Mouse (Mus musculus): ENCODE data around the gene Olfr263. TPM values are rescaled to one million over a fixed set of nuclear protein-coding genes. Genes with fewer than 3 reads are reported as not detected.
"Not testable (repeated sequence)": the region's sequence is repeated elsewhere in the genome, so short reads cannot be mapped to it uniquely, and the experiment has no call there.

Gene Olfr263
- polyA plus RNA-seq (2014; fragmentation: Nextera tagmentation; extraction: Ambion mirVana), result not detected in 2 replicates

- H3K4me2 ChIP-seq (ENCODE audit: low read depth, low read length); H3K9me3 ChIP-seq (ENCODE audit: control insufficient read depth, low read length); H3K27me3 ChIP-seq (ENCODE audit: control insufficient read depth, insufficient read depth, low read length); H3K9ac ChIP-seq (replicated peaks; ENCODE audit: low read depth, low read length); ATAC-seq (ENCODE audit: low read depth); H3K27ac ChIP-seq (ENCODE audit: low read depth, low read length); H3K4me3 ChIP-seq (ENCODE audit: low read depth, low read length); H3K4me1 ChIP-seq (ENCODE audit: control insufficient read depth, insufficient read depth, low read length); H3K36me3 ChIP-seq (ENCODE audit: control insufficient read depth, insufficient read depth, low read length): not testable (repeated sequence)
- 82% methylated on average over 3 of the region's 3 CpGs for WGBS
Measured at GRCm38 (mm10) chr13:21129339-21129738, at the start of gene Olfr263. Gene Olfr263, plus strand, starts transcription at chr13:21129639.

GRCm38 (mm10) chr13:21082686-21083085, 46.8 kb upstream of the Olfr263 start:
- Histone ChIP-seq H3K4me3 (ENCODE audit: low read depth, low read length) (no peak overlapping the region), H3K27me3 (ENCODE audit: control insufficient read depth, insufficient read depth, low read length) (no peaks in the 10 kb centered on the region), H3K9ac (replicated peaks; ENCODE audit: low read depth, low read length) (no peak overlapping the region), H3K4me1 (ENCODE audit: control insufficient read depth, insufficient read depth, low read length) (no peaks in the 10 kb centered on the region), H3K36me3 (ENCODE audit: control insufficient read depth, insufficient read depth, low read length) (no peaks in the 10 kb centered on the region), H3K4me2 (ENCODE audit: low read depth, low read length) (no peak overlapping the region), H3K27ac (ENCODE audit: low read depth, low read length) (no peak overlapping the region), H3K9me3 (ENCODE audit: control insufficient read depth, low read length) (no peaks in the 10 kb centered on the region)
- ATAC-seq (ENCODE audit: low read depth), result no peak
- 90% methylated on average over 2 of the region's 2 CpGs for WGBS

- 92% methylated on average over 3 of the region's 3 CpGs for WGBS
- Histone ChIP-seq H3K9ac (replicated peaks; ENCODE audit: low read depth, low read length) (no peak overlapping the region), H3K9me3 (ENCODE audit: control insufficient read depth, low read length) (no peaks in the 10 kb centered on the region), H3K36me3 (ENCODE audit: control insufficient read depth, insufficient read depth, low read length) (no peaks in the 10 kb centered on the region), H3K27me3 (ENCODE audit: control insufficient read depth, insufficient read depth, low read length) (no peaks in the 10 kb centered on the region), H3K27ac (ENCODE audit: low read depth, low read length) (no peak overlapping the region), H3K4me1 (ENCODE audit: control insufficient read depth, insufficient read depth, low read length) (no peaks in the 10 kb centered on the region), H3K4me2 (ENCODE audit: low read depth, low read length) (no peak overlapping the region), H3K4me3 (ENCODE audit: low read depth, low read length) (no peak overlapping the region)
- no peak for ATAC-seq (ENCODE audit: low read depth)
Measured at GRCm38 (mm10) chr13:21109759-21110158, 19.7 kb upstream of the Olfr263 start.

GRCm38 (mm10) chr13:21110441-21110840, 19.0 kb upstream of the Olfr263 start:
- WGBS, result 87% methylated on average over 6 of the region's 6 CpGs
- Histone ChIP-seq H3K27ac (ENCODE audit: low read depth, low read length) (no peak overlapping the region), H3K9ac (replicated peaks; ENCODE audit: low read depth, low read length) (no peak overlapping the region), H3K4me3 (ENCODE audit: low read depth, low read length) (no peak overlapping the region), H3K27me3 (ENCODE audit: control insufficient read depth, insufficient read depth, low read length) (no peaks in the 10 kb centered on the region), H3K4me1 (ENCODE audit: control insufficient read depth, insufficient read depth, low read length) (no peaks in the 10 kb centered on the region), H3K9me3 (ENCODE audit: control insufficient read depth, low read length) (no peaks in the 10 kb centered on the region), H3K36me3 (ENCODE audit: control insufficient read depth, insufficient read depth, low read length) (no peaks in the 10 kb centered on the region), H3K4me2 (ENCODE audit: low read depth, low read length) (no peak overlapping the region)
- ATAC-seq (ENCODE audit: low read depth), result no peak

- not testable (repeated sequence) for H3K4me3 ChIP-seq (ENCODE audit: low read depth, low read length); H3K27ac ChIP-seq (ENCODE audit: low read depth, low read length); H3K4me1 ChIP-seq (ENCODE audit: control insufficient read depth, insufficient read depth, low read length); H3K4me2 ChIP-seq (ENCODE audit: low read depth, low read length); H3K9ac ChIP-seq (replicated peaks; ENCODE audit: low read depth, low read length); H3K36me3 ChIP-seq (ENCODE audit: control insufficient read depth, insufficient read depth, low read length); ATAC-seq (ENCODE audit: low read depth); H3K9me3 ChIP-seq (ENCODE audit: control insufficient read depth, low read length); H3K27me3 ChIP-seq (ENCODE audit: control insufficient read depth, insufficient read depth, low read length)
- 73% methylated on average over 3 of the region's 3 CpGs for WGBS
Measured at GRCm38 (mm10) chr13:21111183-21111582, 18.3 kb upstream of the Olfr263 start, which contains the start of gene Olfr1369-ps1. Gene Olfr1369-ps1, plus strand, starts transcription at chr13:21111483.

GRCm38 (mm10) chr13:21114121-21114520, 15.3 kb upstream of the Olfr263 start:
- ATAC-seq (ENCODE audit: low read depth), result no peak
- WGBS, result 91% methylated on average over 4 of the region's 4 CpGs

GRCm38 (mm10) chr13:21142421-21142820, 13.0 kb downstream of the Olfr263 start:
- WGBS, result 41% methylated on average over 8 of the region's 8 CpGs
- Histone ChIP-seq H3K4me3 (ENCODE audit: low read depth, low read length) (no peak overlapping the region), H3K9ac (replicated peaks; ENCODE audit: low read depth, low read length) (no peak overlapping the region), H3K27me3 (ENCODE audit: control insufficient read depth, insufficient read depth, low read length) (no peaks in the 10 kb centered on the region), H3K4me1 (ENCODE audit: control insufficient read depth, insufficient read depth, low read length) (no peaks in the 10 kb centered on the region), H3K9me3 (ENCODE audit: control insufficient read depth, low read length) (no peaks in the 10 kb centered on the region), H3K27ac (ENCODE audit: low read depth, low read length) (no peak overlapping the region), H3K4me2 (ENCODE audit: low read depth, low read length) (no peak overlapping the region), H3K36me3 (ENCODE audit: control insufficient read depth, insufficient read depth, low read length) (no peaks in the 10 kb centered on the region)
- ATAC-seq (ENCODE audit: low read depth), result no peak

More at GRCm38 (mm10) chr13:21114121-21114520, 15.3 kb upstream of the Olfr263 start:
- H3K9me3 ChIP-seq (ENCODE audit: control insufficient read depth, low read length), result no peaks in the 10 kb centered on the region
- H3K36me3 ChIP-seq (ENCODE audit: control insufficient read depth, insufficient read depth, low read length), result no peaks in the 10 kb centered on the region
- H3K9ac ChIP-seq (replicated peaks; ENCODE audit: low read depth, low read length), result no peak overlapping the region
- H3K4me2 ChIP-seq (ENCODE audit: low read depth, low read length), result no peak overlapping the region
- no peak overlapping the region for H3K4me3 ChIP-seq (ENCODE audit: low read depth, low read length)
- no peak overlapping the region for H3K27ac ChIP-seq (ENCODE audit: low read depth, low read length)
- no peaks in the 10 kb centered on the region for H3K27me3 ChIP-seq (ENCODE audit: control insufficient read depth, insufficient read depth, low read length)
- no peaks in the 10 kb centered on the region for H3K4me1 ChIP-seq (ENCODE audit: control insufficient read depth, insufficient read depth, low read length)

GRCm38 (mm10) chr13:21145767-21146166, 16.3 kb downstream of the Olfr263 start, which contains the start of gene Olfr1368:
Gene Olfr1368, minus strand, starts transcription at chr13:21145867.
- H3K27me3 ChIP-seq (ENCODE audit: control insufficient read depth, insufficient read depth, low read length), result no peaks in the 10 kb centered on the region
- 78% methylated on average over 4 of the region's 4 CpGs for WGBS
- H3K4me3 ChIP-seq (ENCODE audit: low read depth, low read length), result no peak within 1 kb of the TSS
- no peaks in the 10 kb centered on the region for H3K9me3 ChIP-seq (ENCODE audit: control insufficient read depth, low read length)
- H3K27ac ChIP-seq (ENCODE audit: low read depth, low read length), result no peak within 1 kb of the TSS
- no peaks in the 10 kb centered on the region for H3K36me3 ChIP-seq (ENCODE audit: control insufficient read depth, insufficient read depth, low read length)
- ATAC-seq (ENCODE audit: low read depth), result no peak
- no peak within 1 kb of the TSS for H3K4me2 ChIP-seq (ENCODE audit: low read depth, low read length)
- H3K9ac ChIP-seq (replicated peaks; ENCODE audit: low read depth, low read length), result no peak within 1 kb of the TSS
- no peaks in the 10 kb centered on the region for H3K4me1 ChIP-seq (ENCODE audit: control insufficient read depth, insufficient read depth, low read length)

GRCm38 (mm10) chr13:21155888-21156287, 26.4 kb downstream of the Olfr263 start:
- no peak overlapping the region for H3K4me3 ChIP-seq (ENCODE audit: low read depth, low read length)
- H3K27ac ChIP-seq (ENCODE audit: low read depth, low read length), result no peak overlapping the region
- H3K4me2 ChIP-seq (ENCODE audit: low read depth, low read length), result no peak overlapping the region
- H3K9me3 ChIP-seq (ENCODE audit: control insufficient read depth, low read length), result no peaks in the 10 kb centered on the region
- H3K36me3 ChIP-seq (ENCODE audit: control insufficient read depth, insufficient read depth, low read length), result no peaks in the 10 kb centered on the region
- ATAC-seq (ENCODE audit: low read depth), result no peak
- H3K4me1 ChIP-seq (ENCODE audit: control insufficient read depth, insufficient read depth, low read length), result 0 out of 2 replicates have a peak, but pooled peaks cover 4% of the 10 kb centered on the region
- 90% methylated on average over 5 of the region's 5 CpGs for WGBS
- H3K27me3 ChIP-seq (ENCODE audit: control insufficient read depth, insufficient read depth, low read length), result no peaks in the 10 kb centered on the region
- no peak overlapping the region for H3K9ac ChIP-seq (replicated peaks; ENCODE audit: low read depth, low read length)

Measured in neural tube, embryonic 14.5 days (tissue).